Mouse (Mus musculus) forebrain, embryonic 12.5 days (tissue): ENCODE data around the gene Lingo1. TPM values are rescaled to one million over a fixed set of nuclear protein-coding genes. Genes with fewer than 3 reads are reported as not detected.
A peak's percentile ranks its signal among the peaks of the same experiment; 100 is the strongest.

Source experiments
- ATAC-seq: fragments of 200-750 bp; cut with Nextera tagmentation; 2 replicates; pipeline ENCODE4 v1.8.0; 2017; ENCODE audit warnings: moderate TSS enrichment; ENCODE audit not compliant: low FRiP score
- H3K27ac ChIP-seq: fragments of 300-500 bp; sonication (generic); 2 replicates; pipeline ENCODE4 v1.5.1; 2016; ENCODE audit warnings: mild to moderate bottlenecking
- H3K27me3 ChIP-seq: fragments of 300-500 bp; sonication (generic); 2 replicates; pipeline ENCODE4 v1.6.1; 2016; ENCODE audit warnings: mild to moderate bottlenecking
- H3K36me3 ChIP-seq: fragments of 300-500 bp; sonication (generic); replicated peaks from 2 replicates; pipeline ENCODE4 v1.6.1; 2016; ENCODE audit warnings: mild to moderate bottlenecking
- H3K4me1 ChIP-seq: fragments of 300-500 bp; sonication (generic); 2 replicates; pipeline ENCODE4 v1.6.1; 2016
- H3K4me2 ChIP-seq: fragments of 300-500 bp; sonication (generic); 2 replicates; pipeline ENCODE4 v1.6.1; 2016; ENCODE audit warnings: mild to moderate bottlenecking, moderate library complexity
- H3K4me3 ChIP-seq: fragments of 300-500 bp; sonication (generic); replicated peaks from 2 replicates; pipeline ENCODE4 v1.5.1; 2016; ENCODE audit warnings: mild to moderate bottlenecking
- H3K9ac ChIP-seq: fragments of 300-500 bp; sonication (generic); 2 replicates; pipeline ENCODE4 v1.6.1; 2016; ENCODE audit warnings: mild to moderate bottlenecking
- H3K9me3 ChIP-seq: fragments of 300-500 bp; sonication (generic); 2 replicates; pipeline ENCODE4 v1.6.1; 2016
- WGBS: fragments of 180-500 bp; shearing (Covaris S2); methylation state at CpG from one replicate; pipeline ENCODE4 v1.1.7; 2016; 5-methylcytosine and 5-hydroxymethylcytosine counted together
- polyA plus RNA-seq: library from polyadenylated mRNA; unstranded; fragments of >200 nt; fragmentation: Nextera tagmentation; extraction: Ambion mirVana; gene quantifications from 2 replicates; pipeline ENCODE4 v1.2.1, GENCODE M21; 2016

The Lingo1 gene
- polyA plus RNA-seq, 1 experiment from 2014 or later, result 10.5 TPM

- Histone ChIP-seq H3K4me3 (no peak overlapping the region), H3K27ac (no peak overlapping the region), H3K9ac (no peak overlapping the region), H3K4me2 (no peak overlapping the region), H3K36me3 (no peaks in the 10 kb centered on the region), H3K9me3 (no peaks in the 10 kb centered on the region), H3K27me3 (peaks cover 7% of the 10 kb centered on the region; the same call in 1 of the 2 replicates), H3K4me1 (peaks cover 6% of the 10 kb centered on the region)
- 87% methylated on average over 1 of the region's 1 CpGs for WGBS
- no peak for ATAC-seq
Observed at GRCm38 (mm10) chr9:56714391-56714790, 81.9 kb downstream of the Lingo1 start.

DNA sequence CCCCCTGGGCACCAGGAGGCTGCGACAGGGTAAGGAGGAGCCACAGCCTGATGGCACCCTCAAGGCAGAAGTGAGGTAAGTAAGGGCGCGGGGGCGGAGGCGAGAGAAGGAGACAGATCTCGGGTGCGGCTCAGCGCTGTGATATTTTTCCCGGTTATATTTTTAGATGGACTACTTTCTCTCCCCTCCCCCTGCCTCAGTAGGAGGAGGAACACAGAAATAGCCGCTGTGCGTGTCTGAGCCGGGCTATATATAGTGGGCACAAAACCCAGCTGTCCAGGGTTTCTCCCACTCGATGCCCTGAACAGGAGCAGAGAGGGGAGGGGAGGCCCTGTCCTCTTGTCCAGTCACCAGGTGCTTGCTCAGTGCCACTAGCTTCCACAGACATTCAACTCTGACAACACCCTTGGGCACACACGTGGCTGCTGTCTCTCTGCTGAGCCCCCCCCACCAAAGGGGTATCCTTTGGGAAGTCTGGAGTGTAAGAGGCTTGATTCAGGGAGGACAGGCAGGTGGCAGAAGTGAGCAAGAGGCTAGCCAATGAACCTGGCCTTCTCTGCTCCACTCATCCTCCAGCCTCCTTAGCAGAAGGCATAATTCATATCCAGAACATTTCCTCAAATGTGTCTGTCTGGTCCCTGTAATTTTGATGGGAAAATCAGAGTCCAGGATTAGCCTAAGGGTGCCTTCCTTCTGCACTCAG is 83.5 kb downstream of the Lingo1 start:
- Histone ChIP-seq H3K4me2 (no peak overlapping the region), H3K9me3 (no peaks in the 10 kb centered on the region), H3K27ac (no peak overlapping the region), H3K9ac (no peak overlapping the region), H3K4me1 (peaks cover 6% of the 10 kb centered on the region), H3K4me3 (no peak overlapping the region), H3K36me3 (no peaks in the 10 kb centered on the region), H3K27me3 (peaks cover 7% of the 10 kb centered on the region; the same call in 1 of the 2 replicates)
- ATAC-seq, result no peak
- 78% methylated on average over 14 of the region's 14 CpGs for WGBS

DNA sequence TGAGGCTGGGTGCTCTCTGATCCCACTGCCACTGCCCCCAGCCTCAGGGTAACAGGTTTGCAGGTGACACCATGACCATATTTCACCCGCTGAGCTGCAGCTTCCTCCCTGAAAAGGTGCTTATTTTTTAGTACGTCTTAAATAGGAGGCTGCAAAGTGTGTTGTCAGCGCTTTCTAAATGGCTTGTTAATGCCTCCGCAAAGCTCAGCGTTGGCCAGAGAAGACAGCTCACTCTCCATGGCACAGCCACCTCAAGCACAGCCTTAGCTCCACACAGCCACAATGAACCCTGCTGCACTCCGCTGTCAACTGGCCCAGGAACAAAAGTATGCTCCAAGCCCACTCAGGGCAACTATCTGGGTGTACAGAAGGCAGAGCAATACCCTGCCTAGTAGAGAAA is 85.3 kb downstream of the Lingo1 start:
- no peak overlapping the region for H3K27ac ChIP-seq
- peaks cover 10% of the 10 kb centered on the region; the same call in 1 of the 2 replicates for H3K27me3 ChIP-seq
- no peaks in the 10 kb centered on the region for H3K9me3 ChIP-seq
- no peak overlapping the region for H3K4me3 ChIP-seq
- 85% methylated on average over 6 of the region's 6 CpGs for WGBS
- ATAC-seq, result no peak
- no peak overlapping the region for H3K9ac ChIP-seq
- peaks cover 15% of the 10 kb centered on the region for H3K4me1 ChIP-seq
- H3K36me3 ChIP-seq, result no peaks in the 10 kb centered on the region
- no peak overlapping the region for H3K4me2 ChIP-seq

GRCm38 (mm10) chr9:56706482-56707085 is 89.7 kb downstream of the Lingo1 start:
- peaks cover 15% of the 10 kb centered on the region for H3K4me1 ChIP-seq
- H3K27ac ChIP-seq, result no peak overlapping the region
- H3K27me3 ChIP-seq, result peaks cover 6% of the 10 kb centered on the region; the same call in 1 of the 2 replicates
- H3K4me2 ChIP-seq, result no peak overlapping the region
- no peak overlapping the region for H3K4me3 ChIP-seq
- no peaks in the 10 kb centered on the region for H3K9me3 ChIP-seq
- H3K36me3 ChIP-seq, result no peaks in the 10 kb centered on the region
- H3K9ac ChIP-seq, result no peak overlapping the region
- ATAC-seq, result no peak
- 72% methylated on average over 15 of the region's 15 CpGs for WGBS

DNA sequence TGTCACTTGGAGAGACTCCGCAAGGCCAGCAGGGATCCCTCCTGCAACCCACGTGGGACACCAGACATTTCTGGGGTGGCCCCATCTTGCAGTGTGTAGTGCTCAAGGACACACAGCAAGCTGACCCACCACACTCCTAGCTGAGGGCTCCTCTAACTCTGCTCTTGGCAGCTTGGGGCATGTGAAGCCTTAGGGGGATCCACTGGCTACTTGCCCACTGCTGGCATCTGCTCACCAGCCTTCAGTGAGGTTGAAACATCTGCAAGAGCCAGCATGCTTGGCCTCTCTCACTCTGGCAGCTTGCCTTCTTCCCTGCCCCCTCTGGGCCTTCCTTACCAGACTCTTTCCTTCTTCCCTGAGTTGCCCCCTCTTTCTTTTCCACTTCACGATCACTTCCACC is 94.9 kb downstream of the Lingo1 start:
- peaks cover 5% of the 10 kb centered on the region; the same call in 1 of the 2 replicates for H3K4me1 ChIP-seq
- no peak overlapping the region for H3K27ac ChIP-seq
- 64% methylated on average over 3 of the region's 3 CpGs for WGBS
- H3K4me2 ChIP-seq, result no peak overlapping the region
- H3K4me3 ChIP-seq, result no peak overlapping the region
- H3K36me3 ChIP-seq, result no peaks in the 10 kb centered on the region
- no peaks in the 10 kb centered on the region for H3K9me3 ChIP-seq
- H3K27me3 ChIP-seq, result peaks cover 6% of the 10 kb centered on the region; the same call in 1 of the 2 replicates
- ATAC-seq, result no peak; the same call in 1 of the 2 replicates
- no peak overlapping the region for H3K9ac ChIP-seq

GRCm38 (mm10) chr9:56700866-56701265 is 95.4 kb downstream of the Lingo1 start:
- H3K27me3 ChIP-seq, result peaks cover 2% of the 10 kb centered on the region; the same call in 1 of the 2 replicates
- ATAC-seq, result 0 out of 2 replicates have a peak, but pooled peaks have one; percentile 17
- no peak overlapping the region for H3K27ac ChIP-seq
- H3K36me3 ChIP-seq, result no peaks in the 10 kb centered on the region
- no peaks in the 10 kb centered on the region for H3K9me3 ChIP-seq
- peaks cover 4% of the 10 kb centered on the region; the same call in 1 of the 2 replicates for H3K4me1 ChIP-seq
- no peak overlapping the region for H3K9ac ChIP-seq
- WGBS, result 29% methylated on average over 8 of the region's 8 CpGs
- no peak overlapping the region for H3K4me2 ChIP-seq
- H3K4me3 ChIP-seq, result no peak overlapping the region

GRCm38 (mm10) chr9:56698715-56699370 is 97.4 kb downstream of the Lingo1 start:
- 65% methylated on average over 7 of the region's 7 CpGs for WGBS
- Histone ChIP-seq H3K4me2 (no peak overlapping the region), H3K4me1 (peaks cover 4% of the 10 kb centered on the region; the same call in 1 of the 2 replicates), H3K36me3 (no peaks in the 10 kb centered on the region), H3K9ac (no peak overlapping the region), H3K4me3 (no peak overlapping the region), H3K27me3 (no peaks in the 10 kb centered on the region), H3K9me3 (no peaks in the 10 kb centered on the region), H3K27ac (0 out of 2 replicates have a peak overlapping the region, but pooled peaks have one; percentile 53)
- ATAC-seq, result peak; percentile 55; the same call in 1 of the 2 replicates

DNA sequence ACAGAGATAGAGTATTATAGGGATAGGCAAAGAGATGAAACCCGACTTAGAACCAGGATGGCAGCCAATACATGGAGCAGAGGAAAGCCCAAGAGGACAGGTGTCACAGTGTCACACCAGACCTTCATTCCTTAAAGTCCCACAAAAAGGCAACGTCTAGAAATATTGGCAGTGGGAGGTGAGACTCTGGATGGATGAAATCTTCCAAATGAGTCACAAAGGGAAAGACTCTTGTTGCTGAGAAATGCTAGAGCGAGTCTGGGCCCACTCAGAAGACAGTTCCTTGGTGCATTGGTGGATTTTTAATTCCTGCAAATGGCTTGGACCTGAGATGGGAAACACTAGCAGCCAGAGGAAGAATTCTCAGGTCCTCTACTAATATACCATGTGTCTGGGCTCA is 102.2 kb downstream of the Lingo1 start:
- ATAC-seq, result no peak
- 81% methylated on average over 3 of the region's 3 CpGs for WGBS

DNA sequence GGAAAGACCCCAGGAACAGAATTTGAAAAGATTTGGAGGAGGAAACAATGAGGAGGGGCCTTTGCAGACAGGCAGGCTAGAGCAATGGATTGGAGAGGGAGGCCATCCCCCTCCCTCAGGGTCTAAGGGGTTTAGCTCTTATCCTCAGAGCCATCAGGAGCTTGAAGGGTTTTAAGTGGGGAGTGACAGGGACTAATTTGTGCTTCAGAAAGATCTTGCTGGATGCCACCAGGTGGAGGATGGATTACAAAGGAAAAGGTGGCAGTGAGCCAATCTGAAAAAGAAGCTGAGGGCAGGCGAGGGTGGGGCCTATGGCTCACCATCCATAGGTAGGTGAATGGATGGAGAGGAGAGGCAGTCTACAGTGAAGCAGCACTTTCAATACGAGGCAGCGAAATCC is 105.0 kb downstream of the Lingo1 start:
- H3K4me2 ChIP-seq, result no peak overlapping the region
- H3K9me3 ChIP-seq, result no peaks in the 10 kb centered on the region
- no peak overlapping the region for H3K4me3 ChIP-seq
- H3K4me1 ChIP-seq, result peaks cover 14% of the 10 kb centered on the region
- 71% methylated on average over 3 of the region's 3 CpGs for WGBS
- H3K27me3 ChIP-seq, result 0 out of 2 replicates have a peak, but pooled peaks cover 10% of the 10 kb centered on the region
- no peak overlapping the region for H3K9ac ChIP-seq
- H3K36me3 ChIP-seq, result no peaks in the 10 kb centered on the region
- no peak overlapping the region for H3K27ac ChIP-seq
- no peak for ATAC-seq

More for the DNA sequence above, 102.2 kb downstream of the Lingo1 start:
- no peaks in the 10 kb centered on the region for H3K9me3 ChIP-seq
- no peaks in the 10 kb centered on the region for H3K36me3 ChIP-seq
- no peaks in the 10 kb centered on the region for H3K27me3 ChIP-seq
- H3K4me3 ChIP-seq, result no peak overlapping the region
- no peak overlapping the region for H3K9ac ChIP-seq
- H3K4me2 ChIP-seq, result no peak overlapping the region
- no peak overlapping the region for H3K27ac ChIP-seq
- H3K4me1 ChIP-seq, result peaks cover 5% of the 10 kb centered on the region; the same call in 1 of the 2 replicates

GRCm38 (mm10) chr9:56690679-56691078 is 105.6 kb downstream of the Lingo1 start:
- WGBS, result 73% methylated on average over 1 of the region's 1 CpGs
- Histone ChIP-seq H3K9ac (no peak overlapping the region), H3K9me3 (no peaks in the 10 kb centered on the region), H3K27me3 (peaks cover 13% of the 10 kb centered on the region), H3K4me1 (peaks cover 14% of the 10 kb centered on the region), H3K27ac (no peak overlapping the region), H3K4me3 (no peak overlapping the region), H3K36me3 (no peaks in the 10 kb centered on the region), H3K4me2 (no peak overlapping the region)
- ATAC-seq, result no peak

DNA sequence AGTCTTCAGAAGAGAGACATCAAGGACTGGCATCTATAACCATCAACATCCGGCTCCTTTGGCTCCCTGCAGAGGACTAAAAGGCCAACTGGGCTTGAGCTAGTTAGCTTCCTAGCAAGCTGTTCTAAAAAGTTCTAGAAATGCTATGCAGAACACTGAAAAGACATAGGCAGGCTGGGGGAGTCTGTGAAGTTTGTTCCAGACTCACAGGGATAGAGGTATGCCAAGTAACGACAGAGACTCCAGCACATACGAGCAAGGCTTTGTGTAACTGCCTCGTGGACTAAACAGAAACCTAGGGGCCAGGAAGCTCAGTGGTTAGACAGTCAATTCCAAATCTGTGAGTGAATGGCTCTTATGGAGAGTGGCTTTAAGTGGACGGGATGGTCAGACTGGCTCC is 108.8 kb downstream of the Lingo1 start:
- Histone ChIP-seq H3K27ac (no peak overlapping the region), H3K4me1 (peaks cover 17% of the 10 kb centered on the region), H3K4me3 (no peak overlapping the region), H3K9me3 (no peaks in the 10 kb centered on the region), H3K27me3 (peaks cover 27% of the 10 kb centered on the region), H3K4me2 (no peak overlapping the region), H3K9ac (no peak overlapping the region), H3K36me3 (no peaks in the 10 kb centered on the region)
- WGBS, result 84% methylated on average over 5 of the region's 5 CpGs
- ATAC-seq, result no peak

GRCm38 (mm10) chr9:56687145-56687477 is 109.2 kb downstream of the Lingo1 start:
- H3K36me3 ChIP-seq, result no peaks in the 10 kb centered on the region
- no peak overlapping the region for H3K4me2 ChIP-seq
- no peak overlapping the region for H3K27ac ChIP-seq
- H3K27me3 ChIP-seq, result peaks cover 27% of the 10 kb centered on the region
- ATAC-seq, result no peak
- no peak overlapping the region for H3K9ac ChIP-seq
- 83% methylated on average over 1 of the region's 1 CpGs for WGBS
- H3K9me3 ChIP-seq, result no peaks in the 10 kb centered on the region
- peaks cover 17% of the 10 kb centered on the region for H3K4me1 ChIP-seq
- H3K4me3 ChIP-seq, result no peak overlapping the region
